Mouse (Mus musculus) left cerebral cortex, adult 2 months (tissue): ENCODE data around the gene Asb1. TPM values are rescaled to one million over a fixed set of nuclear protein-coding genes. Genes with fewer than 3 reads are reported as not detected.

Source experiments
- DNase-seq, 2 experiments: peaks; one replicate each; pipeline ENCODE4 v3.0.0; 2021 to 2022; ENCODE audit warnings: low spot score in 2 of 2, mixed read lengths in 1 of 2; ENCODE audit errors: extremely low spot score in 1 of 2
- H3K27ac ChIP-seq: fragments of 200-600 bp; 2 replicates; pipeline ENCODE4 v1.8.1; 2022
- H3K4me3 ChIP-seq: fragments of 200-600 bp; 2 replicates; pipeline ENCODE4 v1.8.1; 2022
- CTCF ChIP-seq: fragments of 200-600 bp; IDR thresholded peaks from 2 replicates; pipeline ENCODE4 v1.8.1; 2022; ENCODE audit warnings: antibody characterized with exemption, mild to moderate bottlenecking, moderate library complexity
- intact Hi-C: fragments of 180-260 bp; cut with DNase I; formaldehyde crosslinking; loops from one replicate; pipeline ENCODE4 v1.15.1; 2025
- total RNA-seq, 2 experiments: library from RNA; stranded (reverse); gene quantifications; 2 replicates each; pipeline ENCODE4 v1.2.3; 2021

Gene Asb1
- total RNA-seq, 2 experiments from 2014 or later, result 38.1 to 40.7 TPM

GRCm38 (mm10) chr1:91549073-91549472, 8.7 kb downstream of the Asb1 start:
- Histone ChIP-seq H3K4me3 (no peak overlapping the region), H3K27ac (no peak overlapping the region)
- no peak for DNase-seq
- intact Hi-C loops, result no loop called here
- no peak for TF ChIP-seq CTCF

GRCm38 (mm10) chr1:91557099-91557498, 16.8 kb downstream of the Asb1 start:
- intact Hi-C loops, result no loop called here

GRCm38 (mm10) chr1:91561226-91561625, 20.9 kb downstream of the Asb1 start:
- intact Hi-C loops, result no loop called here
- TF ChIP-seq CTCF, result no peak

More at GRCm38 (mm10) chr1:91557099-91557498, 16.8 kb downstream of the Asb1 start:
- no peak for TF ChIP-seq CTCF
- DNase-seq, result no peak
- Histone ChIP-seq H3K27ac (no peak overlapping the region), H3K4me3 (no peak overlapping the region)

DNA sequence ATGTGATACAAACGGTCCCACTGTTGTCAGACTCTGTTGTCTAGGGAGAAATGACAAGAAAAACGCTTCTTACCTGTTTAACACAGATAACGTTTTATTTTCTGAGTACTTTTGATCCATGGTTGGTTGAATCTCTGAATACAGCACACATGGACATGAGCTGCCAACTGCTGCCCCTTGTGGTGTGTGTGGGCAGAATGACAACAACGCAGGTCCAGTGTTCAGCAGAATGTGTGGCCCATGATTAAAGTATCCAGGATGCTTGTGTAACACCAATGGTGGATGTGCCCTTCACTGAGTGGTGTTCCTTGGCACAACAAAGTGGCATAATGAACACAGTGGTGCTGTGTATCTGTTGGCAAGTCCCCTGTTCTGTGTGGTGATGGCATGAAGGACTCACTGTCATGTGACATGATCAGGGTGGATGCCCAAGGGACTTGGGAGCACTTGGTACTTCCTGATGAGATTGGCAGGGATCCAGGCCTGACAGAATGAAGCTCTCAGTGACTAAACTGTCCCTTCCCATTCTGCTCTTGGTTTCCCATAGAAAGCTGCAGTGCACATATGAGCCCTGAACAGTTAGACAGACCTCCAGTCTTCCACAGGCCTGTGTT, 22.7 kb downstream of the Asb1 start:
- H3K4me3 ChIP-seq, result no peak overlapping the region
- intact Hi-C loops, result no loop called here
- peak; percentile 24 for TF ChIP-seq CTCF
- H3K27ac ChIP-seq, result no peak overlapping the region
- DNase-seq, result no peak

More at GRCm38 (mm10) chr1:91561226-91561625, 20.9 kb downstream of the Asb1 start:
- no peak overlapping the region for H3K4me3 ChIP-seq
- H3K27ac ChIP-seq, result no peak overlapping the region
- no peak for DNase-seq

GRCm38 (mm10) chr1:91564004-91564403, 23.7 kb downstream of the Asb1 start:
- no peak for DNase-seq
- no peak overlapping the region for H3K4me3 ChIP-seq
- no peak overlapping the region for H3K27ac ChIP-seq
- peak; percentile 28 for TF ChIP-seq CTCF
- intact Hi-C loops, result no loop called here

- DNase-seq, result no peak
- Histone ChIP-seq H3K27ac (no peak overlapping the region), H3K4me3 (no peak overlapping the region)
- no peak for TF ChIP-seq CTCF
- intact Hi-C loops, result no loop called here
Measured at GRCm38 (mm10) chr1:91564598-91564997, 24.3 kb downstream of the Asb1 start.

- TF ChIP-seq CTCF, result no peak
- intact Hi-C loops, result no loop called here
- DNase-seq, result no peak
- no peak overlapping the region for H3K4me3 ChIP-seq
- no peak overlapping the region for H3K27ac ChIP-seq
Measured at GRCm38 (mm10) chr1:91567269-91567668, 26.9 kb downstream of the Asb1 start.

- no peak overlapping the region for H3K4me3 ChIP-seq
- H3K27ac ChIP-seq, result no peak overlapping the region
- no peak for TF ChIP-seq CTCF
- intact Hi-C loops, result loop anchor here (5.0 kb wide), 2 partner anchors 300 to 395 kb away; no protein-coding TSS in a partner anchor
- DNase-seq, result no peak
Measured at GRCm38 (mm10) chr1:91572458-91572857, 32.1 kb downstream of the Asb1 start.

DNA sequence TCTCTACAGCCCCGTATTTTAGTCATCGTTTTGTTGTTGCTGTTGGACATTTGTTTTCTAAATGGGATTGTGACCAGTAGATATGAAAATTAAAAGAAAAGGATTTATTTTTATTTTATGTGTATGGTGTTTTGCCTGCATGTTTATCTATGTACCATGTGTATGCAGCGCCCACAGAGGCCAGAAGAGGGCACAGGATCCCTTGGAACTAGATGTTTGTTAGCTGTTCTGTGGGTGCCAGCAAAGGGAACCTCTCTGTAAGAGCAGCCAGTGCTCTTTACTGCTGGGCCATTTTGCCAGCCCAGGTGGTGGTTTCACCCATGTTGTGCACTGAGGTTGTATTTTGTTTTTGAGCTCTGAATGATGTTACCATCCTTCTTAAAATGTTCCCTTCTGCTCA, 33.9 kb downstream of the Asb1 start:
- no peak overlapping the region for H3K4me3 ChIP-seq
- DNase-seq, result peak; percentile 46 to 47
- TF ChIP-seq CTCF, result peak; percentile 74
- intact Hi-C loops, result loop anchor here (1.0 to 5.0 kb wide), 3 partner anchors 181 to 393 kb away; no protein-coding TSS in a partner anchor
- H3K27ac ChIP-seq, result no peak overlapping the region

DNA sequence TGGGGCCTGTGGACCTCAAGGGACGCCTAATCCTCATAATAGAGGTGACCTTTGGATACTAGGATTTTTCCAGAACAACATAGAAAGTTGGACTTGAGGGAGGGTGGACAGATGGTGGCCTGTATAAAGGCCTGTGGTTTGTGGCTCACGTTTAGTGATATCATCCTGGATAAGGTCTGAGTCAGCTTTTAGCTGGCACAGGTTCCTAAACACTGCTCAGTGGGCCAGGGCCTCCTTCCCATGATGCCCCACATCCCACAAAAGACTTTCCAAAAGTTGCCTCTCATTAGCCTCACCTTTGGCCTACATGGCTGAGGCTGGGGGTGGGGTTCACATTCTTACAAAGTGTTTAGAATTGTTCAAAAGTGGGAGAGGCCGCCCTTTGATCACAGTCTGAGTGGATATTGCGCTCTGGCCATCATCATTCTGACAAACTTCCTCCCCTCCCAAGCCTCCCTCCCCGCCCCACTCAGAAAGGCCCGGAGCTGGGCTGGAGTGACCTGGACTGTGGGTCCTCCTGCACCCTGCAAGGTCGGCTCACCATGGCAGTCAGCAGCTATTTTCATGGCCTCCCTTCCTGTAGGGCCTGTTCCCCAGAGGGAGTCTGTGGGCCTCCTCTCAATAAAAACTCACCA, 37.7 kb downstream of the Asb1 start:
- intact Hi-C loops, result no loop called here
- TF ChIP-seq CTCF, result no peak
- no peak for DNase-seq
- H3K4me3 ChIP-seq, result no peak overlapping the region
- no peak overlapping the region for H3K27ac ChIP-seq

DNA sequence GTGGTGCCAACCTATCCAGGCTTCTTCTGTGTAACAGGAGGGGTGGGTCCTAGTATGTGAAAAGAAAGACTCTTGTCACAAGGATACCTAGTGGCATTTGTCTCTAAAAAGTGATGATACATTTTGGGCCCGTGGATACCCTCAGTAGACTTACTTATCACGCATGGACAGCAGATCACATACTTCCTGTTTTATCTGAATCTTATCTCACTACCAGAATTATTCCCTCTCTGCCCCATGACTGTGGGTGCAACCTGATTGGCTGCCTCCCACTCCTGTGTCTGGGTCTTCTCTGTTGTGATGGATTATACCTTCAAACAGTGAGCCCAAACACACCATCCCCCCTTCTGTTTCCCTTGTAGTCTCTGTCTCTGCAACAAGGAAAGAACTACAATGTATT, 40.2 kb downstream of the Asb1 start:
- TF ChIP-seq CTCF, result no peak
- intact Hi-C loops, result no loop called here

GRCm38 (mm10) chr1:91581206-91581605, 40.9 kb downstream of the Asb1 start:
- H3K27ac ChIP-seq, result no peak overlapping the region
- TF ChIP-seq CTCF, result no peak
- intact Hi-C loops, result no loop called here
- no peak for DNase-seq
- H3K4me3 ChIP-seq, result no peak overlapping the region

More for the DNA sequence above, 40.2 kb downstream of the Asb1 start:
- H3K27ac ChIP-seq, result no peak overlapping the region
- no peak for DNase-seq
- no peak overlapping the region for H3K4me3 ChIP-seq
